Mouse (Mus musculus) liver, embryonic 13.5 days (tissue): ENCODE results near the gene Ssh2. TPM values are rescaled to one million over a fixed set of nuclear protein-coding genes. Genes with fewer than 3 reads are reported as not detected.
A peak's percentile ranks its signal among the peaks of the same experiment; 100 is the strongest.
"Not testable (repeated sequence)": the region's sequence is repeated elsewhere in the genome, so short reads cannot be mapped to it uniquely, and the experiment has no call there.

Experiments used
- ATAC-seq: fragments of 200-750 bp; cut with Nextera tagmentation; 2 replicates; pipeline ENCODE4 v1.8.0; 2017; ENCODE audit warnings: low read depth, mild to moderate bottlenecking, moderate number of reproducible peaks, moderate library complexity
- DNase-seq: peaks from one replicate; pipeline ENCODE4 v3.0.0; 2022
- H3K27ac ChIP-seq: fragments of 300-500 bp; sonication (generic); 2 replicates; pipeline ENCODE4 v1.5.1; 2015; ENCODE audit warnings: moderate library complexity, mild to moderate bottlenecking, inconsistent platforms
- H3K27me3 ChIP-seq: fragments of 300-500 bp; sonication (generic); 2 replicates; pipeline ENCODE4 v1.6.1; 2015; ENCODE audit warnings: mild to moderate bottlenecking, inconsistent platforms
- H3K36me3 ChIP-seq: fragments of 300-500 bp; sonication (generic); 2 replicates; pipeline ENCODE4 v1.6.1; 2015; ENCODE audit warnings: mild to moderate bottlenecking, inconsistent platforms
- H3K4me1 ChIP-seq: fragments of 300-500 bp; sonication (generic); replicated peaks from 2 replicates; pipeline ENCODE4 v1.6.1; 2015; ENCODE audit warnings: inconsistent platforms
- H3K4me2 ChIP-seq: fragments of 300-500 bp; sonication (generic); 2 replicates; pipeline ENCODE4 v1.6.1; 2015; ENCODE audit warnings: inconsistent platforms, mild to moderate bottlenecking, moderate library complexity
- H3K4me3 ChIP-seq: fragments of 300-500 bp; sonication (generic); replicated peaks from 2 replicates; pipeline ENCODE4 v1.5.1; 2015; ENCODE audit warnings: mild to moderate bottlenecking, inconsistent platforms
- H3K9ac ChIP-seq: fragments of 300-500 bp; sonication (generic); 2 replicates; pipeline ENCODE4 v1.6.1; 2015; ENCODE audit warnings: mild to moderate bottlenecking, inconsistent platforms
- H3K9me3 ChIP-seq: fragments of 300-500 bp; sonication (generic); replicated peaks from 2 replicates; pipeline ENCODE4 v1.6.1; 2016; ENCODE audit warnings: inconsistent platforms
- WGBS: fragments of 180-500 bp; shearing (Covaris S2); methylation state at CpG from one replicate; pipeline ENCODE4 v1.1.7; 2015; ENCODE audit not compliant: insufficient replicate concordance; 5-methylcytosine and 5-hydroxymethylcytosine counted together
- polyA plus RNA-seq: library from polyadenylated mRNA; unstranded; fragments of >200 nt; fragmentation: Nextera tagmentation; extraction: Ambion mirVana; gene quantifications from 2 replicates; pipeline ENCODE4 v1.2.1, GENCODE M21; 2015

The Ssh2 gene
- polyA plus RNA-seq, 1 experiment from 2014 or later = 3.5 TPM

- no peak overlapping the region for H3K9ac ChIP-seq
- ATAC-seq (no peak), DNase-seq (no peak)
- H3K27me3 ChIP-seq = no peaks in the 10 kb centered on the region
- H3K4me2 ChIP-seq = no peak overlapping the region
- no peaks in the 10 kb centered on the region for H3K36me3 ChIP-seq
- no peaks in the 10 kb centered on the region for H3K9me3 ChIP-seq
- peaks cover 38% of the 10 kb centered on the region for H3K4me1 ChIP-seq
- H3K4me3 ChIP-seq = no peak overlapping the region
- peak overlapping the region; percentile 70 for H3K27ac ChIP-seq
Observed at GRCm38 (mm10) chr11:77371696-77372095, 155.6 kb downstream of the Ssh2 start.

GRCm38 (mm10) chr11:77372196-77372904 is 156.3 kb downstream of the Ssh2 start:
- H3K27ac ChIP-seq = peak overlapping the region; percentile 70
- H3K4me2 ChIP-seq = peak overlapping the region; percentile 11; the same call in 1 of the 2 replicates

DNA sequence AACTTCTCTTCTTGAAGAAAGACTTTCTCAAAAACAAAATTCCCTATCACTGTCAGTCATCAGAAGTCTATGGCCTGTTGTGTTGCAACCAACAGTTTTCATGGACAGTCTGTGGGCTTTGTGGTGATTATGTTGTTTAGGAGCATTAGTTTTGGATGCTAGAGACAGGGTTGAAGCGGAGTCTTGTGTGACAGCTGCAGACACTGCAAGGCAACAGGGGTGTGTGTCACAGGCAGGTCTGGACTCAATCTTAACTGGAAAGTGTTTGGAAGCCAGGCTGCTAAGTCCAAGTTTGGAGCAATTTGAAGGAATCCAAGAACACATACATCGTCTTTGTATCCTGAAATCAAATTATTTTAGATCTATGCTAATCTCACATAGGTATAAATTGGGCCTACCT is 162.5 kb downstream of the Ssh2 start:
- Histone ChIP-seq H3K4me2 (no peak overlapping the region), H3K27ac (no peak overlapping the region), H3K9me3 (no peaks in the 10 kb centered on the region), H3K4me1 (peaks cover 9% of the 10 kb centered on the region; the same call in 1 of the 2 replicates), H3K27me3 (no peaks in the 10 kb centered on the region), H3K36me3 (no peaks in the 10 kb centered on the region), H3K9ac (no peak overlapping the region), H3K4me3 (no peak overlapping the region)
- ATAC-seq = no peak
- 77% methylated on average over 2 of the region's 2 CpGs for WGBS
- no peak for DNase-seq

More at GRCm38 (mm10) chr11:77372196-77372904, 156.3 kb downstream of the Ssh2 start:
- Histone ChIP-seq H3K36me3 (no peaks in the 10 kb centered on the region), H3K27me3 (no peaks in the 10 kb centered on the region), H3K9ac (no peak overlapping the region), H3K9me3 (no peaks in the 10 kb centered on the region), H3K4me1 (peaks cover 38% of the 10 kb centered on the region), H3K4me3 (no peak overlapping the region)
- DNase-seq (no peak), ATAC-seq (no peak)
- 14% methylated on average over 8 of the region's 8 CpGs for WGBS

GRCm38 (mm10) chr11:77381174-77381573 is 165.1 kb downstream of the Ssh2 start:
- H3K4me1 ChIP-seq = peaks cover 22% of the 10 kb centered on the region

GRCm38 (mm10) chr11:77384151-77384550 is 168.1 kb downstream of the Ssh2 start:
- 41% methylated on average over 3 of the region's 3 CpGs for WGBS
- H3K4me1 ChIP-seq = peaks cover 28% of the 10 kb centered on the region
- DNase-seq (no peak), ATAC-seq (no peak)
- H3K27me3 ChIP-seq = no peaks in the 10 kb centered on the region
- no peak overlapping the region for H3K4me2 ChIP-seq
- H3K36me3 ChIP-seq = 0 out of 2 replicates have a peak, but pooled peaks cover 3% of the 10 kb centered on the region
- no peak overlapping the region for H3K27ac ChIP-seq
- no peak overlapping the region for H3K9ac ChIP-seq
- no peaks in the 10 kb centered on the region for H3K9me3 ChIP-seq
- H3K4me3 ChIP-seq = no peak overlapping the region

More at GRCm38 (mm10) chr11:77381174-77381573, 165.1 kb downstream of the Ssh2 start:
- no peak overlapping the region for H3K27ac ChIP-seq
- H3K36me3 ChIP-seq = no peaks in the 10 kb centered on the region
- no peak for ATAC-seq
- H3K9me3 ChIP-seq = no peaks in the 10 kb centered on the region
- no peak for DNase-seq
- no peak overlapping the region for H3K4me2 ChIP-seq
- WGBS = 76% methylated on average over 3 of the region's 3 CpGs
- H3K4me3 ChIP-seq = no peak overlapping the region
- H3K27me3 ChIP-seq = no peaks in the 10 kb centered on the region
- H3K9ac ChIP-seq = no peak overlapping the region

- Histone ChIP-seq H3K4me1 (peaks cover 28% of the 10 kb centered on the region), H3K27me3 (no peaks in the 10 kb centered on the region), H3K4me2 (no peak overlapping the region), H3K36me3 (0 out of 2 replicates have a peak, but pooled peaks cover 3% of the 10 kb centered on the region), H3K4me3 (no peak overlapping the region), H3K9me3 (no peaks in the 10 kb centered on the region), H3K9ac (no peak overlapping the region), H3K27ac (peak overlapping the region; percentile 43; the same call in 1 of the 2 replicates)
- WGBS = 23% methylated on average over 3 of the region's 3 CpGs
- ATAC-seq = no peak
- no peak for DNase-seq
Observed at GRCm38 (mm10) chr11:77385706-77386690, 169.9 kb downstream of the Ssh2 start.

DNA sequence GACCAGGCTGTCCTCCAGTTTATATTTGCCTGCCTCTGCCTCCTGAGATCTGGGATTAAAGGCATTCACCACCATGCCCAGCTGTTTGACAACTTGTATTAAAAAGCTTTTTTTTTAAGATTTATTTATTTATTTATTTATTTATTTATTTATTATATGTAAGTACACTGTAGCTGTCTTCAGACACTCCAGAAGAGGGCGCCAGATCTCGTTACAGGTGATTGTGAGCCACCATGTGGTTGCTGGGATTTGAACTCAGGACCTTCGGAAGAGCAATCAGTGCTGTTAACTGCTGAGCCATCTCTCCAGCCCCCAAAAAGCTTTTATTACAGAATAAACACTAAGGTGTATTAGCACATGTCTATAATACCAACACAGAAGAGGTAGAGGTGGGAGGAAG is 172.1 kb downstream of the Ssh2 start:
- H3K27me3 ChIP-seq, H3K36me3 ChIP-seq, H3K9ac ChIP-seq, ATAC-seq, H3K27ac ChIP-seq, DNase-seq, H3K4me2 ChIP-seq, H3K9me3 ChIP-seq, H3K4me3 ChIP-seq: not testable (repeated sequence)
- 72% methylated on average over 3 of the region's 3 CpGs for WGBS
- peaks cover 21% of the 10 kb centered on the region for H3K4me1 ChIP-seq

DNA sequence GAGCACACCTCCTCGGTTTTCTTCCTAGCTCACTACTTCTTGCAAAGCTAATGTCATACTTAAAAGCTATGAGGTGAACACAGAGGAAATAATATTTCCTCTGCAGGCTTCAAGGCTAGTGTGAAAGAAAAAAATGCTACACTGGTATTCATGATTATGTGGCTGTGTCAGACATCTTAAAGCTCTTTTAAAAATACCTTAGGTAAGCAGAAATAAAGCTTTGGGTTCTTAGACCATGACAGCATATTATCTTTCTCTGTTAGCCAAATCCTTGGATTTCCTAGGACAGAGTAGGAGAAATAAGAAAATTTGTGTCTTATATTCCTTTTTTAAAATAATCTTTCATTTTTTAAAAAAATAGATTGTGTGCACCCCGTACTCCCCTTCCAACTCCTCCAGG is 179.5 kb downstream of the Ssh2 start:
- Histone ChIP-seq H3K9ac (no peak overlapping the region), H3K36me3 (peaks cover 9% of the 10 kb centered on the region), H3K4me3 (no peak overlapping the region), H3K4me1 (no peaks in the 10 kb centered on the region), H3K27ac (no peak overlapping the region), H3K27me3 (no peaks in the 10 kb centered on the region), H3K9me3 (no peaks in the 10 kb centered on the region), H3K4me2 (no peak overlapping the region)
- no peak for DNase-seq
- 70% methylated on average over 2 of the region's 2 CpGs for WGBS
- ATAC-seq = no peak

DNA sequence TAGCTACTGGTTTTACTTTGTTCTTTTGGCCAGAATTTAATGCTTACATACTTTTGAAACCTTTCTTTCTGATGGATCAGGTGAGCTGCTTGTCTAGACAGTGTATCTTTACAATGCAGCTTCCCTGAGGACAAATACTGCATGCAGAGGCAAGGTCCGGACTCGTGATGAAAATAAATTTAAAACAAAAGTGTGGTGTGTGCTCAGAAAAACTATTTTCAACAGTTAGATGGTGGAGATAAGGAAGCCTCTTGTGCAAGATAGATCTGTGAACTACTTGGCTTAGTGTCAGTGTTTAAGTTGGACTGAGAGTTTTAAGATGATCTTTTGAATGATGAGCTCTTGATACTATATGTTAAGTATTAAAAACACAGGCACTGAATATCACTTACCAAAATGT is 186.4 kb downstream of the Ssh2 start:
- ATAC-seq (no peak), DNase-seq (no peak)
- Histone ChIP-seq H3K27me3 (no peaks in the 10 kb centered on the region), H3K4me2 (no peak overlapping the region), H3K36me3 (0 out of 2 replicates have a peak, but pooled peaks cover 6% of the 10 kb centered on the region), H3K4me3 (no peak overlapping the region), H3K9ac (no peak overlapping the region), H3K27ac (no peak overlapping the region), H3K4me1 (peaks cover 11% of the 10 kb centered on the region), H3K9me3 (no peaks in the 10 kb centered on the region)
- WGBS = 35% methylated on average over 2 of the region's 2 CpGs

- H3K9me3 ChIP-seq = no peaks in the 10 kb centered on the region
- WGBS = 66% methylated on average over 2 of the region's 2 CpGs
- DNase-seq (no peak), ATAC-seq (no peak)
- no peak overlapping the region for H3K4me3 ChIP-seq
- H3K27me3 ChIP-seq = no peaks in the 10 kb centered on the region
- H3K9ac ChIP-seq = no peak overlapping the region
- H3K27ac ChIP-seq = no peak overlapping the region
- H3K36me3 ChIP-seq = 0 out of 2 replicates have a peak, but pooled peaks cover 8% of the 10 kb centered on the region
- H3K4me2 ChIP-seq = no peak overlapping the region
- peaks cover 23% of the 10 kb centered on the region for H3K4me1 ChIP-seq
Observed at GRCm38 (mm10) chr11:77406329-77406728, 190.2 kb downstream of the Ssh2 start.

GRCm38 (mm10) chr11:77409879-77410278 is 193.8 kb downstream of the Ssh2 start:
- peaks cover 20% of the 10 kb centered on the region for H3K4me1 ChIP-seq
- no peaks in the 10 kb centered on the region for H3K9me3 ChIP-seq
- no peak overlapping the region for H3K4me2 ChIP-seq
- H3K27ac ChIP-seq = no peak overlapping the region; the same call in 1 of the 2 replicates
- H3K9ac ChIP-seq = no peak overlapping the region
- DNase-seq (peak; percentile 38), ATAC-seq (no peak)
- H3K36me3 ChIP-seq = 0 out of 2 replicates have a peak, but pooled peaks cover 8% of the 10 kb centered on the region
- WGBS = 23% methylated on average over 6 of the region's 6 CpGs
- no peak overlapping the region for H3K4me3 ChIP-seq
- no peaks in the 10 kb centered on the region for H3K27me3 ChIP-seq
